In genomic region chr6:42471298-42471697, GRCm38 (mm10) we compare ENCODE assay signal across 25 mouse cellular contexts. TPM values are rescaled to one million over a fixed set of nuclear protein-coding genes. Genes with fewer than 3 reads are reported as not detected.
"Had no signal": no experiment of that assay in that cellular context is flagged by ENCODE, and none has a peak within 500 bp of the region (broad histone marks: within the 10 kb centered on the region; RNA-seq: fewer than 3 reads in every experiment).

No protein-coding gene starts in this region.

RNA-seq across cellular contexts. Expression of gene Olfr457, which starts 4.8 kb away (rescaled TPM):
- polyA plus RNA-seq: heart, embryonic 11.5 days; heart, embryonic 12.5 days; heart, embryonic 13.5 days; heart, embryonic 15.5 days; heart, embryonic 16.5 days; heart, postnatal 0 days; hindbrain, embryonic 10.5 days; hindbrain, embryonic 12.5 days; hindbrain, embryonic 13.5 days; hindbrain, embryonic 14.5 days; hindbrain, embryonic 15.5 days; hindbrain, embryonic 16.5 days; hindbrain, postnatal 0 days; intestine, embryonic 14.5 days; intestine, embryonic 15.5 days; intestine, postnatal 0 days; kidney, adult 2 months; kidney, embryonic 16.5 days; kidney, postnatal 0 days; large intestine, adult 2 months had no signal

RNA-seq across cellular contexts. Expression of gene Olfr458, which starts 6.3 kb away (rescaled TPM):
- polyA plus RNA-seq: heart, embryonic 11.5 days; heart, embryonic 12.5 days; heart, embryonic 13.5 days; heart, embryonic 14.5 days; heart, embryonic 15.5 days; heart, embryonic 16.5 days; heart, postnatal 0 days; hindbrain, embryonic 10.5 days; hindbrain, embryonic 12.5 days; hindbrain, embryonic 13.5 days; hindbrain, embryonic 14.5 days; hindbrain, embryonic 16.5 days; hindbrain, postnatal 0 days; inflammation-experienced regulatory T-cells, adult 6 months; intestine, embryonic 14.5 days; intestine, embryonic 15.5 days; intestine, embryonic 16.5 days; intestine, postnatal 0 days; kidney, adult 2 months; kidney, embryonic 14.5 days; kidney, embryonic 15.5 days; kidney, embryonic 16.5 days; large intestine, adult 2 months had no signal

RNA-seq across cellular contexts. Expression of gene Olfr456, which starts 15.7 kb away (rescaled TPM):
- polyA plus RNA-seq: heart, embryonic 11.5 days; heart, embryonic 12.5 days; heart, embryonic 13.5 days; heart, embryonic 14.5 days; heart, postnatal 0 days; hindbrain, embryonic 10.5 days; hindbrain, embryonic 12.5 days; hindbrain, embryonic 13.5 days; hindbrain, embryonic 14.5 days; hindbrain, embryonic 15.5 days; hindbrain, embryonic 16.5 days; hindbrain, postnatal 0 days; inflammation-experienced regulatory T-cells, adult 6 months; intestine, embryonic 14.5 days; intestine, embryonic 15.5 days; intestine, embryonic 16.5 days; intestine, postnatal 0 days; kidney, adult 2 months; kidney, embryonic 14.5 days; kidney, embryonic 15.5 days; kidney, embryonic 16.5 days; kidney, postnatal 0 days; large intestine, adult 2 months had no signal

RNA-seq across cellular contexts. Expression of gene Tas2r126, which starts 37.0 kb away (rescaled TPM):
- polyA plus RNA-seq: heart, embryonic 11.5 days; heart, embryonic 12.5 days; heart, embryonic 13.5 days; heart, embryonic 14.5 days; heart, embryonic 15.5 days; heart, embryonic 16.5 days; heart, postnatal 0 days; hindbrain, embryonic 10.5 days; hindbrain, embryonic 12.5 days; hindbrain, embryonic 13.5 days; hindbrain, embryonic 14.5 days; hindbrain, embryonic 15.5 days; hindbrain, embryonic 16.5 days; hindbrain, postnatal 0 days; inflammation-experienced regulatory T-cells, adult 6 months; intestine, embryonic 14.5 days; intestine, embryonic 15.5 days; intestine, embryonic 16.5 days; intestine, postnatal 0 days; kidney, adult 2 months; kidney, embryonic 14.5 days; kidney, embryonic 15.5 days; kidney, embryonic 16.5 days; kidney, postnatal 0 days; large intestine, adult 2 months had no signal
